In the genomic region with DNA sequence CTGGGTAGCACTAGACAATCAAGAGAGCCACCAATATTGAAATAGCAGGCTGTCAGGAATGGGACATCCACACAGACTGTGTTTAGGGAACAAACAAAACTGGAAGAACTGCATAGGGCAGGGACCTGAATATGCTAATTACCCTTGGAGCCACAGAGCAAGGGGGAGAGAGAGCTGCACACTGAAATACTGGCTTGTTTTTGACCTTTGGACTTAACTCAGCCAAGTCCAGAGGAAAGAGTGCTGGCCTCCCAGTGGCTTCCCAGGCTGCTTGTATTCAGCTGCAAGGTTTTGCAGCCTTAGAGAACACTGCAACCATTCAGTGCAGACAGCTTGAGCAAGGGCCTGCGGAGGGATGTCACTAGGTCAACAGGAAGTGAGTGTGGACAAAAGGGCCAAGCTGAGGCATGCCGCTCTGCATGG, we compare ENCODE assay signal across 7 mouse cellular contexts.
DNase-seq lines count a peak whose midpoint lies in the region; ATAC-seq lines count a peak whose summit lies in the region.

No protein-coding gene starts in this region.

- 0 out of 2 replicates have a peak, but pooled peaks have one; percentile 35 for ATAC-seq in heart, embryonic 15.5 days (replicated peaks; ENCODE audit: insufficient number of reproducible peaks, insufficient read depth, low FRiP score, low read depth)
- no peak for ATAC-seq in midbrain, embryonic 14.5 days (ENCODE audit: low FRiP score, low TSS enrichment)

- H3K4me1 ChIP-seq in heart, embryonic 15.5 days (replicated peaks) = peaks cover 15% of the 10 kb centered on the region
- peaks cover 8% of the 10 kb centered on the region; the same call in 1 of the 2 replicates for H3K4me1 ChIP-seq in midbrain, embryonic 14.5 days (ENCODE audit: control insufficient read depth, insufficient read depth, low read length)

- no peak overlapping the region for H3K4me2 ChIP-seq in heart, embryonic 15.5 days
- H3K4me2 ChIP-seq in midbrain, embryonic 14.5 days (ENCODE audit: low read length) = no peak overlapping the region

- peak overlapping the region; percentile 45 for H3K27ac ChIP-seq in heart, embryonic 15.5 days
- peak overlapping the region; percentile 33; the same call in 1 of the 2 replicates for H3K27ac ChIP-seq in midbrain, embryonic 14.5 days (replicated peaks; ENCODE audit: low read depth, low read length)

- no peak overlapping the region for H3K4me3 ChIP-seq in heart, embryonic 15.5 days
- H3K4me3 ChIP-seq in midbrain, embryonic 14.5 days (replicated peaks; ENCODE audit: low read depth, low read length) = no peak overlapping the region

- no peaks in the 10 kb centered on the region for H3K27me3 ChIP-seq in heart, embryonic 15.5 days
- no peaks in the 10 kb centered on the region for H3K27me3 ChIP-seq in midbrain, embryonic 14.5 days (ENCODE audit: control insufficient read depth, insufficient read depth, low read length)

- 55% methylated on average over 2 of the region's 2 CpGs for WGBS in heart, embryonic 15.5 days
- WGBS in midbrain, embryonic 14.5 days = 32% methylated on average over 2 of the region's 2 CpGs

- no peaks in the 10 kb centered on the region for H3K9me3 ChIP-seq in heart, embryonic 15.5 days (replicated peaks)
- H3K9me3 ChIP-seq in midbrain, embryonic 14.5 days (ENCODE audit: control insufficient read depth, low read length) = no peaks in the 10 kb centered on the region

- no peaks in the 10 kb centered on the region for H3K36me3 ChIP-seq in heart, embryonic 15.5 days
- H3K36me3 ChIP-seq in midbrain, embryonic 14.5 days (ENCODE audit: control insufficient read depth, insufficient read depth, low read length) = no peaks in the 10 kb centered on the region

- peak; percentile 7 for DNase-seq in right cerebral cortex, postnatal 14 days
- DNase-seq in right cerebral cortex, adult 18-20 months = no peak
- peak; percentile 64 to 81 for DNase-seq in kidney, postnatal 36 days
- peak; percentile 21 for DNase-seq in midbrain, embryonic 14.5 days
- no peak for DNase-seq in B cell, adult 2 months
- DNase-seq in layer of hippocampus, postnatal 36 days = no peak

- H3K9ac ChIP-seq in heart, embryonic 15.5 days = no peak overlapping the region
- no peak overlapping the region; the same call in 1 of the 2 replicates for H3K9ac ChIP-seq in midbrain, embryonic 14.5 days (replicated peaks; ENCODE audit: low read length)

Comparison
In these comparisons a context has a peak if more than half of its experiments do, and no peak if none do; other contexts are left out.
1. DNase-seq: peak in right cerebral cortex, postnatal 14 days (single experiment), kidney, postnatal 36 days (2 of 2) and midbrain, embryonic 14.5 days (single experiment); none in right cerebral cortex, adult 18-20 months (single experiment), B cell, adult 2 months (0 of 2) and layer of hippocampus, postnatal 36 days (0 of 2).